Mouse (Mus musculus) lung, adult 2 months (tissue): ENCODE measurements around the gene Wdr6.

Source experiments
- CTCF ChIP-seq: fragments of 200-500 bp; IDR thresholded peaks from 2 replicates; pipeline ENCODE4 v1.5.1; 2011; ENCODE audit warnings: mild to moderate bottlenecking, low read length, control low read depth; ENCODE audit not compliant: insufficient read depth
- POLR2A ChIP-seq: fragments of 200-500 bp; IDR thresholded peaks from 2 replicates; pipeline ENCODE4 v1.6.1; 2011; ENCODE audit warnings: low read depth, mild to moderate bottlenecking, control low read depth, low read length, borderline replicate concordance; ENCODE audit errors: extremely low read depth

- TF ChIP-seq POLR2A (no peak), CTCF (no peak)
These were observed 9.1 kb upstream of the Wdr6 start for GRCm38 (mm10) chr9:108587571-108588180.
